Mouse (Mus musculus) testis, adult 2 months (tissue): ENCODE results near the gene S100a2.

Experiments
- CTCF ChIP-seq: fragments of 200-500 bp; IDR thresholded peaks from 2 replicates; pipeline ENCODE4 v1.5.1; 2012; ENCODE audit warnings: low read depth, mild to moderate bottlenecking, inconsistent platforms, low read length, moderate library complexity; ENCODE audit not compliant: control insufficient read depth, insufficient read depth, insufficient replicate concordance
- POLR2A ChIP-seq: fragments of 200-500 bp; IDR thresholded peaks from 2 replicates; pipeline ENCODE4 v1.6.1; 2012; ENCODE audit warnings: low read depth, mild to moderate bottlenecking, inconsistent platforms, low read length, moderate library complexity; ENCODE audit not compliant: control insufficient read depth

DNA sequence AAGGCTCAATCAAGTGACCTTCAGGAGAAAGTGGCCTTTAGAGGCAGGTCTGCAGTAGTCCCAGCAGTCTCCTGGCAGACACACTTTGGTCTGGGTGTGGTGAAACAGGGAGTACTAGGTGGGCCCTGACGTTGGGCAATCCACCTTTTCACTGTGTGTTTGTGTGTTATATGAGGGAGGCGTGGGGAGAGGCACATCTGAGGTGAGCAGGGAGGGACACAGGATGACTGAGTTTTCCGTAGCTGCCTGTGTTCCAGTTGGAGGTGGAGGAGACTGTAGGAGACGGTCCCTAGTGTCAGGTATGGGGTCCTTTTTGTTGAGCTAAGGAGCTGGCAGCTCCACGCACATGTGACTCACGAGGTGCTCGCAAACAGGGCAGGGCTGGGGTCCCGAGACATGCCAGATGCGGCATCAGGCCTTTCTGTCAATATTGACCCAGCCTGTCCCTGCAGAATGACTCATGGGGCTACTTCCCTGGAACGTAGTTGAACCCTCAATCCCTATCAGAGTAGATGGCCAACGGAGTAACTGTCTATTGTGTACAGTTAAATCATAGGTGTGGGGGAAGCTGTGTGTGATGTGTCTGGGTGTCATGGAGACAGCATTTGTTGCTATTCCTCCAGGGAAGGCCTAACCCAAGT is 24.7 kb downstream of the S100a2 start:
- TF ChIP-seq CTCF (no peak), POLR2A (no peak)
